Mouse (Mus musculus) spleen, embryonic (tissue): ENCODE results near the gene Pate1.

ENCODE experiments used
- CTCF ChIA-PET: fragments of 350-600 bp; sonication (Branson Sonifier 250); formaldehyde crosslinking; loops from one replicate; lab custom pipeline; 2022; lab: Charles Lee

Pate1 gene

GRCm38 (mm10) chr9:35687013-35687412 is at the start of gene Pate1:
Gene Pate1 (minus strand): TSS chr9:35687390.
- CTCF ChIA-PET = no interaction called here

- CTCF ChIA-PET = no interaction called here
Measured at GRCm38 (mm10) chr9:35707265-35707664, 20.1 kb upstream of the Pate1 start.

GRCm38 (mm10) chr9:35691924-35692323 is 4.7 kb upstream of the Pate1 start:
- CTCF ChIA-PET = no interaction called here

- CTCF ChIA-PET = no interaction called here
Measured at GRCm38 (mm10) chr9:35673557-35673956, 13.6 kb downstream of the Pate1 start.

GRCm38 (mm10) chr9:35648102-35648501 is 39.1 kb downstream of the Pate1 start, which contains the start of gene Pate3:
Gene Pate3 (minus strand): TSS chr9:35648202.
- CTCF ChIA-PET = no interaction called here
